Mouse (Mus musculus): ENCODE measurements at regions not wholly inside any gene's neighbourhood (a gene's known extent, or its start where the extent isn't known, plus 50 kb on each side); places are given as distances from the start of the nearest gene placed in this dataset.

DNA sequence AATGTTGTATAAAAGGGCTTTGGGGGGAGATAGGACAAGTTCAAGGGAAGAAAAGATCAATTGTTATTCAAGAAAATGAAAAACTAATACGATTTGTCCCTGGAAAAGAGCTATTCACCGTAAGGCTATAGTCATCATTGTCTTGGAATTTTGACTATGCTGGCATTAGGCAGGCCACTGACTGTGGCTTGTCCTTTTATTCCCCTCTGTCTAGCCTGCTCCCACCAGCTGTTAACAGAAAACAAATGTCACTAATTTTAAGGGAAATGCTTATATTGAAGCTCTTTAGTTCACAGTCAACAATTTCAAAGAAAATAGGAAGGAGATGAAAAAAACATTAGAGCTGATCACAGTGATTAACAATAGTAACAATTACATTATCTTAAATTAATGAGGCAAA, 284.3 kb upstream of the Rbms1 start:
- TF ChIP-seq EP300 (IDR thresholded peaks at IDR 0.05; ENCODE audit: low read depth) (no peak), CTCF (IDR thresholded peaks at IDR 0.05; ENCODE audit: low read depth) (no peak)
